Mouse (Mus musculus): ENCODE measurements at regions not wholly inside any gene's neighbourhood (a gene's known extent, or its start where the extent isn't known, plus 50 kb on each side); places are given as distances from the start of the nearest gene placed in this dataset.

- no peaks in the 10 kb centered on the region for H3K9me3 ChIP-seq (replicated peaks; ENCODE audit: control insufficient read depth, low read length)
- H3K4me3 ChIP-seq (ENCODE audit: low read depth, low read length), result no peak overlapping the region
- H3K27me3 ChIP-seq (ENCODE audit: control insufficient read depth, insufficient read depth, low read depth, low read length), result no peaks in the 10 kb centered on the region
- H3K4me1 ChIP-seq (ENCODE audit: control insufficient read depth, low read depth, low read length), result no peaks in the 10 kb centered on the region
- H3K27ac ChIP-seq (ENCODE audit: low read length), result no peak overlapping the region
- no peak overlapping the region for H3K9ac ChIP-seq (ENCODE audit: low read depth, low read length)
- WGBS (ENCODE audit: insufficient replicate concordance), result 57% methylated on average over 2 of the region's 2 CpGs
- no peaks in the 10 kb centered on the region for H3K36me3 ChIP-seq (ENCODE audit: control insufficient read depth, insufficient read depth)
- ATAC-seq (ENCODE audit: low read depth), result no peak
- H3K4me2 ChIP-seq (ENCODE audit: low read depth, low read length), result no peak overlapping the region
These were observed 202.0 kb upstream of the Ccdc54 start for GRCm38 (mm10) chr16:50792960-50793359.

GRCm38 (mm10) chr16:50792506-50792905 lies 201.6 kb upstream of the Ccdc54 start:
- no peaks in the 10 kb centered on the region for H3K4me1 ChIP-seq (ENCODE audit: control insufficient read depth, low read depth, low read length)
- WGBS (ENCODE audit: insufficient replicate concordance), result 56% methylated on average over 2 of the region's 2 CpGs
- H3K4me2 ChIP-seq (ENCODE audit: low read depth, low read length), result no peak overlapping the region
- no peaks in the 10 kb centered on the region for H3K36me3 ChIP-seq (ENCODE audit: control insufficient read depth, insufficient read depth)
- H3K4me3 ChIP-seq (ENCODE audit: low read depth, low read length), result no peak overlapping the region
- ATAC-seq (ENCODE audit: low read depth), result no peak
- no peaks in the 10 kb centered on the region for H3K9me3 ChIP-seq (replicated peaks; ENCODE audit: control insufficient read depth, low read length)
- H3K9ac ChIP-seq (ENCODE audit: low read depth, low read length), result no peak overlapping the region
- H3K27ac ChIP-seq (ENCODE audit: low read length), result no peak overlapping the region
- no peaks in the 10 kb centered on the region for H3K27me3 ChIP-seq (ENCODE audit: control insufficient read depth, insufficient read depth, low read depth, low read length)

GRCm38 (mm10) chr16:50788702-50789101 lies 197.7 kb upstream of the Ccdc54 start:
- Histone ChIP-seq H3K36me3 (ENCODE audit: control insufficient read depth, insufficient read depth) (no peaks in the 10 kb centered on the region), H3K4me2 (ENCODE audit: low read depth, low read length) (no peak overlapping the region), H3K9me3 (replicated peaks; ENCODE audit: control insufficient read depth, low read length) (no peaks in the 10 kb centered on the region), H3K27me3 (ENCODE audit: control insufficient read depth, insufficient read depth, low read depth, low read length) (no peaks in the 10 kb centered on the region), H3K4me3 (ENCODE audit: low read depth, low read length) (no peak overlapping the region), H3K4me1 (ENCODE audit: control insufficient read depth, low read depth, low read length) (no peaks in the 10 kb centered on the region), H3K27ac (ENCODE audit: low read length) (no peak overlapping the region), H3K9ac (ENCODE audit: low read depth, low read length) (no peak overlapping the region)
- no peak for ATAC-seq (ENCODE audit: low read depth)
- 71% methylated on average over 4 of the region's 4 CpGs for WGBS (ENCODE audit: insufficient replicate concordance)

GRCm38 (mm10) chr16:50786199-50786598 lies 195.2 kb upstream of the Ccdc54 start:
- Histone ChIP-seq H3K9me3 (replicated peaks; ENCODE audit: control insufficient read depth, low read length) (no peaks in the 10 kb centered on the region), H3K4me3 (ENCODE audit: low read depth, low read length) (no peak overlapping the region), H3K27me3 (ENCODE audit: control insufficient read depth, insufficient read depth, low read depth, low read length) (no peaks in the 10 kb centered on the region), H3K4me2 (ENCODE audit: low read depth, low read length) (no peak overlapping the region), H3K9ac (ENCODE audit: low read depth, low read length) (no peak overlapping the region), H3K36me3 (ENCODE audit: control insufficient read depth, insufficient read depth) (no peaks in the 10 kb centered on the region), H3K4me1 (ENCODE audit: control insufficient read depth, low read depth, low read length) (no peaks in the 10 kb centered on the region), H3K27ac (ENCODE audit: low read length) (no peak overlapping the region)
- 68% methylated on average over 3 of the region's 3 CpGs for WGBS (ENCODE audit: insufficient replicate concordance)
- no peak for ATAC-seq (ENCODE audit: low read depth)

- no peaks in the 10 kb centered on the region for H3K36me3 ChIP-seq (ENCODE audit: control insufficient read depth, insufficient read depth)
- no peaks in the 10 kb centered on the region for H3K4me1 ChIP-seq (ENCODE audit: control insufficient read depth, low read depth, low read length)
- H3K27me3 ChIP-seq (ENCODE audit: control insufficient read depth, insufficient read depth, low read depth, low read length), result no peaks in the 10 kb centered on the region
- ATAC-seq (ENCODE audit: low read depth), result no peak
- no peak overlapping the region for H3K4me3 ChIP-seq (ENCODE audit: low read depth, low read length)
- no peaks in the 10 kb centered on the region for H3K9me3 ChIP-seq (replicated peaks; ENCODE audit: control insufficient read depth, low read length)
- no peak overlapping the region for H3K4me2 ChIP-seq (ENCODE audit: low read depth, low read length)
- no peak overlapping the region for H3K27ac ChIP-seq (ENCODE audit: low read length)
- WGBS (ENCODE audit: insufficient replicate concordance), result 39% methylated on average over 1 of the region's 1 CpGs
- no peak overlapping the region for H3K9ac ChIP-seq (ENCODE audit: low read depth, low read length)
These were observed 194.4 kb upstream of the Ccdc54 start for GRCm38 (mm10) chr16:50785384-50785783.

GRCm38 (mm10) chr16:50784651-50785228 lies 193.8 kb upstream of the Ccdc54 start:
- ATAC-seq (ENCODE audit: low read depth), result no peak
- 57% methylated on average over 3 of the region's 3 CpGs for WGBS (ENCODE audit: insufficient replicate concordance)
- no peak overlapping the region for H3K27ac ChIP-seq (ENCODE audit: low read length)

GRCm38 (mm10) chr16:50783784-50784650 lies 193.1 kb upstream of the Ccdc54 start:
- ATAC-seq (ENCODE audit: low read depth), result no peak
- Histone ChIP-seq H3K4me1 (ENCODE audit: control insufficient read depth, low read depth, low read length) (no peaks in the 10 kb centered on the region), H3K9ac (ENCODE audit: low read depth, low read length) (no peak overlapping the region), H3K36me3 (ENCODE audit: control insufficient read depth, insufficient read depth) (no peaks in the 10 kb centered on the region), H3K9me3 (replicated peaks; ENCODE audit: control insufficient read depth, low read length) (no peaks in the 10 kb centered on the region), H3K27me3 (ENCODE audit: control insufficient read depth, insufficient read depth, low read depth, low read length) (no peaks in the 10 kb centered on the region), H3K4me2 (ENCODE audit: low read depth, low read length) (no peak overlapping the region), H3K4me3 (ENCODE audit: low read depth, low read length) (no peak overlapping the region), H3K27ac (ENCODE audit: low read length) (no peak overlapping the region)
- 54% methylated on average over 20 of the region's 20 CpGs for WGBS (ENCODE audit: insufficient replicate concordance)

More at GRCm38 (mm10) chr16:50784651-50785228, 193.8 kb upstream of the Ccdc54 start:
- H3K36me3 ChIP-seq (ENCODE audit: control insufficient read depth, insufficient read depth), result no peaks in the 10 kb centered on the region
- H3K4me3 ChIP-seq (ENCODE audit: low read depth, low read length), result no peak overlapping the region
- H3K9me3 ChIP-seq (replicated peaks; ENCODE audit: control insufficient read depth, low read length), result no peaks in the 10 kb centered on the region
- H3K4me1 ChIP-seq (ENCODE audit: control insufficient read depth, low read depth, low read length), result no peaks in the 10 kb centered on the region
- no peak overlapping the region for H3K4me2 ChIP-seq (ENCODE audit: low read depth, low read length)
- no peaks in the 10 kb centered on the region for H3K27me3 ChIP-seq (ENCODE audit: control insufficient read depth, insufficient read depth, low read depth, low read length)
- no peak overlapping the region for H3K9ac ChIP-seq (ENCODE audit: low read depth, low read length)

GRCm38 (mm10) chr16:50783240-50783639 lies 192.3 kb upstream of the Ccdc54 start:
- 61% methylated on average over 6 of the region's 6 CpGs for WGBS (ENCODE audit: insufficient replicate concordance)
- Histone ChIP-seq H3K4me1 (ENCODE audit: control insufficient read depth, low read depth, low read length) (no peaks in the 10 kb centered on the region), H3K4me3 (ENCODE audit: low read depth, low read length) (no peak overlapping the region), H3K9me3 (replicated peaks; ENCODE audit: control insufficient read depth, low read length) (no peaks in the 10 kb centered on the region), H3K9ac (ENCODE audit: low read depth, low read length) (no peak overlapping the region), H3K36me3 (ENCODE audit: control insufficient read depth, insufficient read depth) (no peaks in the 10 kb centered on the region), H3K4me2 (ENCODE audit: low read depth, low read length) (no peak overlapping the region), H3K27me3 (ENCODE audit: control insufficient read depth, insufficient read depth, low read depth, low read length) (no peaks in the 10 kb centered on the region), H3K27ac (ENCODE audit: low read length) (no peak overlapping the region)
- ATAC-seq (ENCODE audit: low read depth), result no peak

GRCm38 (mm10) chr16:50779030-50779784 lies 188.3 kb upstream of the Ccdc54 start:
- 30% methylated on average over 6 of the region's 6 CpGs for WGBS (ENCODE audit: insufficient replicate concordance)
- Histone ChIP-seq H3K4me2 (ENCODE audit: low read depth, low read length) (no peak overlapping the region), H3K4me1 (ENCODE audit: control insufficient read depth, low read depth, low read length) (no peaks in the 10 kb centered on the region), H3K36me3 (ENCODE audit: control insufficient read depth, insufficient read depth) (no peaks in the 10 kb centered on the region), H3K27ac (ENCODE audit: low read length) (no peak overlapping the region), H3K9ac (ENCODE audit: low read depth, low read length) (no peak overlapping the region), H3K27me3 (ENCODE audit: control insufficient read depth, insufficient read depth, low read depth, low read length) (no peaks in the 10 kb centered on the region), H3K9me3 (replicated peaks; ENCODE audit: control insufficient read depth, low read length) (no peaks in the 10 kb centered on the region), H3K4me3 (ENCODE audit: low read depth, low read length) (no peak overlapping the region)
- ATAC-seq (ENCODE audit: low read depth), result no peak

All from liver, embryonic 16.5 days (tissue).